Mouse (Mus musculus) megakaryocyte progenitor cell, adult 5-6 weeks (primary cell): ENCODE measurements around the gene Gm10665. TPM values are rescaled to one million over a fixed set of nuclear protein-coding genes. Genes with fewer than 3 reads are reported as not detected.
"Not testable (repeated sequence)": the region's sequence is repeated elsewhere in the genome, so short reads cannot be mapped to it uniquely, and the experiment has no call there.

Source experiments
- ATAC-seq: replicated peaks from 2 replicates; pipeline ENCODE4 v1.8.0; 2016; ENCODE audit warnings: mild to moderate bottlenecking, moderate TSS enrichment, inconsistent platforms; ENCODE audit not compliant: poor library complexity
- total RNA-seq, 2 experiments: library from RNA; stranded (forward) in 1 of 2; stranded (reverse) in 1 of 2; fragments of 157-497, 149-512 nt in 1 of 2; fragments of 200-1000 nt in 1 of 2; gene quantifications; 2 replicates each; pipeline versions ENCODE4 v1.2.3 to v1.2.4; 2015 to 2017

Gene Gm10665
- total RNA-seq (2015) (not detected in 2 replicates), total RNA-seq (2017) (not detected in 2 replicates)

DNA sequence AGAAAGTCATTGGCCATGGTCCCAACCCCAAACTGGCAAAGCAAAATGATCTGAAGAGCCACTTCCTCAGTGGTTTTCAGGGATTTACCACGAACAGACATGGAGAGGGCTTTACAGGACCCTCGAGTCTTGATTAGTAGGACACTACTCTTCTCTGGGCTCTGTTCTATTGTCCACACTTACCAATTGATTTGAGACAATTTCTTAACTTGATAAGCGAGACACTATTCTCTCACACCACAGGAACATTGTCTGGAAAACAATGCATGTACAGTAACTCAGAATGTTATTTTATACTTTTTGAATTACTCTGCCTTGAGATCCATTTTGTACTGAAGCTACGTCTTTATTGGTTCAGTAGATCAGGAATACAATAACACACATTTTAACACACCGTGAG is at the start of gene Gm10665:
Gene Gm10665, minus strand, starts transcription at position 101 of the 400 bp plus-strand sequence.
- ATAC-seq: not testable (repeated sequence)

DNA sequence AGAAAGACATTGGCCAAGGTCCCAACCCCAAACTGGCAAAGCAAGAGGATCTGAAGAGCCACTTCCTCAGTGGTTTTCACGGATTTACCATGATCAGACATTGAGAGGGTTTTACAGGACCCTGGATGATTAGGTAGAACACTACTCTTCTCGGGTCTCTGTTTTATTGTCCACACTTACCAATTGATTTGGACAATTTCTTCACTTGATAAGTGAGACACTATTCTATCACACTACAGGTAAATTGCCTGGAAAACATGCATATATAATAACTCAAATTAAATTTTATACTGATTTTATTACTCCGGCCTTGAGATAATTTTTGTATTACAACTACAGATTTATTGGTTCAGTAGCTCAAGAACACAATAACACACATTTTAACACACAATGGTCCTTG is 35.7 kb upstream of the Gm10665 start, which contains the start of gene Vmn1r151:
Gene Vmn1r151, minus strand, starts transcription at position 101 of the 400 bp plus-strand sequence.
- ATAC-seq: not testable (repeated sequence)

DNA sequence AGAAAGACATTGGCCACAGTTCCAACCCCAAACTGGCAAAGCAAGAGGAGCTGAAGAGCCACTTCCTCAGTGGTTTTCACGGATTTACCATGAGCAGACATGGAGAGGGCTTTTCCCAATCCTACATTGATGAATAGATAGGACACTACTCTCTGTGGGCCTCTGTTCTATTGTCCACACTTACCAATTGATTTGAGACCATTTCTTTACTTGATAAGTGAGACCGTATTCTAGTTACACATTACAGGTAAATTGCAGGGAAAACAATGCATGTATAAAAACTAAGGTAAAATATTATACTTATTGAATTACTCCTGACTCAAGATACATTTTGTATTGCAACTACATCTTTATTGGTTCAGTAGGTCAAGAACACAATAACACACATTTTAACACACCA is 25.7 kb downstream of the Gm10665 start, which contains the start of gene Vmn1r149:
Gene Vmn1r149, minus strand, starts transcription at position 101 of the 400 bp plus-strand sequence.
- ATAC-seq: not testable (repeated sequence)

DNA sequence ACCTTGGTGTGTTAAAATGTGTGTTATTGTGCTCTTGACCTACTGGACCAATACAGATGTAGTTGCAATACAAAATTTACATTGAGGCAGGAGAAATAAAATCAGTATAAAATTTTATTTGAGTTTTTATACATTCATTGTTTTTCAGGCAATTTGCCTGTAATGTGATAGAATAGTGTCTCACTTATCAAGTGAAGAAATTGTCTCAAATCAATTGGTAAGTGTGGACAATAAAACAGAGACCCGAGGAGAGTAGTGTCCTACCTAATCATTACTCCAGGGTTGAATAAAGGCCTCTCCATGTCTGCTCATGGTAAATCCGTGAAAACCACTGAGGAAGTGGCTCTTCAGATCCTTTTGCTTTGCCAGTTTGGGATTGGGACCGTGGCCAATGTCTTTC is 50.6 kb downstream of the Gm10665 start, which contains the start of gene Vmn1r148:
Gene Vmn1r148, plus strand, starts transcription at position 301 of the 400 bp plus-strand sequence.
- ATAC-seq: not testable (repeated sequence)

Other genes with a start within 250 kb of the Gm10665 start
- gene Gm8453, start 234.6 kb downstream of the Gm10665 start, total RNA-seq (2015): not detected in 2 replicates
- gene Gm8453, start 234.6 kb downstream of the Gm10665 start, total RNA-seq (2017): not detected in 2 replicates
- not detected in 2 replicates for gene Gm4187, start 134.4 kb downstream of the Gm10665 start, total RNA-seq (2015)
- not detected in 2 replicates for gene Gm4187, start 134.4 kb downstream of the Gm10665 start, total RNA-seq (2017)
- not detected in 2 replicates for gene Gm8660, start 93.0 kb downstream of the Gm10665 start, total RNA-seq (2015)
- not detected in 2 replicates for gene Gm8660, start 93.0 kb downstream of the Gm10665 start, total RNA-seq (2017)
- gene Vmn1r148, start 50.5 kb downstream of the Gm10665 start, total RNA-seq (2015): not detected in 2 replicates
- gene Vmn1r148, start 50.5 kb downstream of the Gm10665 start, total RNA-seq (2017): not detected in 2 replicates
- not detected in 2 replicates for gene Vmn1r149, start 25.8 kb downstream of the Gm10665 start, total RNA-seq (2015)
- not detected in 2 replicates for gene Vmn1r149, start 25.8 kb downstream of the Gm10665 start, total RNA-seq (2017)
- gene Vmn1r151, start 35.6 kb upstream of the Gm10665 start, total RNA-seq (2015): not detected in 2 replicates
- not detected in 2 replicates for gene Vmn1r151, start 35.6 kb upstream of the Gm10665 start, total RNA-seq (2017)
- not detected in 2 replicates for gene Vmn1r152, start 58.9 kb upstream of the Gm10665 start, total RNA-seq (2015)
- not detected in 2 replicates for gene Vmn1r152, start 58.9 kb upstream of the Gm10665 start, total RNA-seq (2017)
- not detected in 2 replicates for gene Gm8677, start 70.8 kb upstream of the Gm10665 start, total RNA-seq (2015)
- not detected in 2 replicates for gene Gm8677, start 70.8 kb upstream of the Gm10665 start, total RNA-seq (2017)
- gene Gm4201, start 101.3 kb upstream of the Gm10665 start, total RNA-seq (2015): not detected in 2 replicates
- gene Gm4201, start 101.3 kb upstream of the Gm10665 start, total RNA-seq (2017): not detected in 2 replicates
- not detected in 2 replicates for gene Gm4565, start 124.1 kb upstream of the Gm10665 start, total RNA-seq (2015)
- not detected in 2 replicates for gene Gm4565, start 124.1 kb upstream of the Gm10665 start, total RNA-seq (2017)
- gene Vmn1r155, start 193.9 kb upstream of the Gm10665 start, total RNA-seq (2015): not detected in 2 replicates
- not detected in 2 replicates for gene Vmn1r155, start 193.9 kb upstream of the Gm10665 start, total RNA-seq (2017)
- gene Gm8693, start 228.2 kb upstream of the Gm10665 start, total RNA-seq (2015): not detected in 2 replicates
- not detected in 2 replicates for gene Gm8693, start 228.2 kb upstream of the Gm10665 start, total RNA-seq (2017)